Mouse (Mus musculus): ENCODE measurements at regions not wholly inside any gene's neighbourhood (a gene's known extent, or its start where the extent isn't known, plus 50 kb on each side); places are given as distances from the start of the nearest gene placed in this dataset.

DNA sequence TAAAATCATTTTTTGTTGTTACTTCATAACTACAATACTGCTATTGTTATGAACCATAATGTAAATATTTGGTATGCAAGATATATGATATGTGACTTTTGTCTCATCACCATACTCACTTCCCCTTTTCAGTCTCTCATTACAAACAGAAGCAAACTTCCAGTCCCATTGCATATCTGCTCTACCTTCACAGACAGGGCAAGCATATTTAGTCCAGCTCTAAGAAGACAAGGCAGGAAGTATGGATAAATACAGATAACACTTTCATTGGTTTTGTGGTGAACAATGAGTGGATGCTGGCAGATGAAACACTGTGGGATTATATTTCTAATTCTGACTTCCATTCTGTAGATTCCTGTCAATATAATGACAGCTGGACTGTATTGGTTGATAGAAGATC, 858.0 kb upstream of the Zeb2 start:
- H3K4me3 ChIP-seq = no peak overlapping the region
- H3K36me3 ChIP-seq (replicated peaks) = no peaks in the 10 kb centered on the region
- no peaks in the 10 kb centered on the region for H3K9me3 ChIP-seq
- H3K27ac ChIP-seq (replicated peaks) = no peak overlapping the region
- no peaks in the 10 kb centered on the region for H3K27me3 ChIP-seq (replicated peaks; ENCODE audit: low read depth, poor library complexity, severe bottlenecking)
- no peaks in the 10 kb centered on the region for H3K4me1 ChIP-seq
- DNase-seq (ENCODE audit: low spot score) = no peak

DNA sequence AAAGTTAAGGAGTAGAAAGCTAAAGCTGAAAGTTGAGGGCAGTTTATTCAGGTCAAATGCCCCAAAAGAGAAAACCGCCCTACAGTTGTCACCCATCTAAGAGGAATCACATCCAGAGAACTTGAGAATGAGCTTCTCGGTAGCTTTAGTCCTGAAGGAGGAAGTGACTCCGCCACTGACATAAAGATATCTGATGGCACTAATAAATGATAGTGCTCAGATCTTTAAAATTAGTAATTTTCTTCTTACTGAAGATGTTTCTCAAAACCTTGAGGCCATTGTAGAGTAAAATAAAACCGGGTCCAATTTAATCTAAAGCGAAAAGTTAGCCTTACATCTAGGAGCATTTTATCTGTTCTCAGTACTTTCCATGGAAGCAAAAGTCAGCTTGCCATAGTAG, 851.4 kb upstream of the Zeb2 start:
- Histone ChIP-seq H3K36me3 (replicated peaks) (no peaks in the 10 kb centered on the region), H3K27ac (replicated peaks) (no peak overlapping the region)

DNA sequence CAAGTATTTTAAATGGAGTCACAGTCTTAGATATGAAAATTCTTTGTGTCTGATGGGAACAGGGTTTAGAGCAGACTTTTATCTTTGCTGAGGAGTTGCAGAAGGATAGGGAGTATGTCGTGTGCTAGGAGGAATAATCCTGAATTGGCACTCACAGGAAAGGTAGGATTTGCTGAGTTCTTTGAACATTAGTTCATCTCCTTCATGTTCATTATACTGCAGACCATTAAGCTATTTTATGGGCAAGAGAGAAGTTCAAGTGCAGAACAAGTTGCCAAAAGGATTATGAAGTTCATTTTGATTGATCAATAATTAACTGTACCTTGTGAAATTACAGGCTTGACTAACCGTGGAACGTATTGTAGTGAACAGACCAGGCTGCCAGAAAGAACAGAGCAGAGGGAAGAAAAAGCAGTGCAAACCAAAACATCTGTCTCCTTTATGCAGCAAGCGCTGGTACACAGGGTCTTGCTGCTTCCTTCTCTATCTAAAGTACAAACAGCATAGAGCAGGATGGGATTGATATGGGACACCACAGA, 839.7 kb upstream of the Zeb2 start:
- Histone ChIP-seq H3K36me3 (replicated peaks) (no peaks in the 10 kb centered on the region), H3K9me3 (no peaks in the 10 kb centered on the region), H3K4me3 (no peak overlapping the region), H3K4me1 (no peaks in the 10 kb centered on the region), H3K27ac (replicated peaks) (no peak overlapping the region), H3K27me3 (replicated peaks; ENCODE audit: low read depth, poor library complexity, severe bottlenecking) (no peaks in the 10 kb centered on the region)
- 85% methylated on average over 4 of the region's 4 CpGs for WGBS
- no peak for DNase-seq (ENCODE audit: low spot score)

More for the DNA sequence above, 851.4 kb upstream of the Zeb2 start:
- H3K27me3 ChIP-seq (replicated peaks; ENCODE audit: low read depth, poor library complexity, severe bottlenecking) = no peaks in the 10 kb centered on the region
- no peak overlapping the region for H3K4me3 ChIP-seq
- 85% methylated on average over 5 of the region's 5 CpGs for WGBS
- no peak for DNase-seq (ENCODE audit: low spot score)
- H3K4me1 ChIP-seq = no peaks in the 10 kb centered on the region
- no peaks in the 10 kb centered on the region for H3K9me3 ChIP-seq

DNA sequence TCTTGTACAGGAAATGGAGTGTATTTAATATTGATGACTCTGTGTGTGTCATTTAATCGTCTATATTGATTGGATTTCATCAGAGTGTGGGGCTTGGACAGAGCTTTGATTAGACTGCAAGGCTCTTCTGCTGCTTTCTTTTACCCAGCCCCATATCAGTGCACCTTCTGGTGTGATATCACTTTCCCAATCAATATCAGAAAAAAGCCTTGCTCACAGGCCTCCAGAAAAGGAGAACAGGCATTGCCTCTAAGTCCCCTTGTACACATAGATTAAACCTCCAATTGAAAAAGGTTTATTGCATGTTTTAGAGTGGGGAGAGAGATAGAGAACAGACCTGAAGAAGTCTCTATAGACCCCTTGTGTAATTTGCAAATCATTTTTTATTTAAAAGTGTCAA, 831.6 kb upstream of the Zeb2 start:
- Histone ChIP-seq H3K9me3 (no peaks in the 10 kb centered on the region), H3K4me1 (0 out of 2 replicates have a peak, but pooled peaks cover 4% of the 10 kb centered on the region), H3K27ac (replicated peaks) (no peak overlapping the region), H3K27me3 (replicated peaks; ENCODE audit: low read depth, poor library complexity, severe bottlenecking) (no peaks in the 10 kb centered on the region), H3K36me3 (replicated peaks) (no peaks in the 10 kb centered on the region), H3K4me3 (no peak overlapping the region)
- 85% methylated on average over 1 of the region's 1 CpGs for WGBS
- no peak for DNase-seq (ENCODE audit: low spot score)

DNA sequence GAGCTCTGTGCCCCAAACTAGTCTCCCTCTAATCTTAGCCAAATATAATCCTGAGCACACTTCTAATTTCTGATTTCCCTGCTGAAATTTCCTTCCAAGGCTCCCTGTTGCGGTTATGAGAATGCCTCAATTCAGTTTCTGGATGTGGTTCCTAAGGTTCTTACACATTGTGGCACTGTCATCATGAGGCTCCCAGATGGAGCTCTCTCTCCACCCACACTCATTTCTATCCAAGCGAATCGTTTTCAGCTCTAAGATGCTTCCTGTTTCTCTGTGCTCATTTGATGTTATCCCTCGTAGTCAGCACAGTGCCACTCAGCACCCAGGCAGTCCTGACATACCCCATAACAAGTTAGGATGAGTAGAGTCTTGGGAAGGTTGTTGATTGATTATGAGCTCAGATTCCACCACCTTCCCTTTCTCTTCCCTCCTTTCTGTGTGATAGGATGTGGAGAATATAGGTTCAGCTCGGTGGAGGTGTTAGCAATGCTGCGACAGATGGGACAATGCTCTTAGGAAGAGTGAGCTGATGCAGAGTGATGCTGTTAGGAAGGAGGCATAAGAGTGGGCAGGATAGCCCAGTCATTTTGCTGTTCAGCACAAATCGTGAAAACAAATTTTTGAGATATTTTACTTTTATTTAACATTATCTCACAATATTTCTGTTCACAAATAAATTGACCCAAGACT, 808.7 kb upstream of the Zeb2 start:
- Histone ChIP-seq H3K27me3 (replicated peaks; ENCODE audit: low read depth, poor library complexity, severe bottlenecking) (no peaks in the 10 kb centered on the region), H3K36me3 (replicated peaks) (no peaks in the 10 kb centered on the region), H3K4me3 (no peak overlapping the region), H3K27ac (replicated peaks) (no peak overlapping the region), H3K4me1 (no peaks in the 10 kb centered on the region), H3K9me3 (no peaks in the 10 kb centered on the region)
- DNase-seq (ENCODE audit: low spot score) = no peak
- 86% methylated on average over 7 of the region's 7 CpGs for WGBS

DNA sequence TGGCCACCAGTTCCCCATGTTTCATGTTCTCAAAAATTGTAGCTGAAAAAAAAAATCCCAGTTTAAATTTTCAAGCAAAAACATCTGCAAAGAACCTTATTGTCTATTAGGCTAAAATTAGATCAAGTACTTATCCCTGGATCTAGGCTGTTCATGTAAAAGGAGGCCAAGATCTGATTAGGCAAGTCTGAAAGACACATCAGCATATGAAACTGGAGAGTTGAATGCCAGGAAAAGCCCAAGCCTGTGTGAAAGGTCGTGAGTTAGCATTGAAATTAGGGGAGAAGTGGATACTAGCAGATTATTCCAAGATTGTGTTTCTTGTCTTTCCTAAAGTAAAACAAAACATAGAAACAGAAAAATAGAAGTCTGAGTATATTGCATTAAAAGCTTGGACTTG, 791.7 kb upstream of the Zeb2 start:
- H3K9me3 ChIP-seq = no peaks in the 10 kb centered on the region
- no peaks in the 10 kb centered on the region for H3K27me3 ChIP-seq (replicated peaks; ENCODE audit: low read depth, poor library complexity, severe bottlenecking)
- H3K4me3 ChIP-seq = no peak overlapping the region
- WGBS = 33% methylated on average over 1 of the region's 1 CpGs
- no peaks in the 10 kb centered on the region for H3K36me3 ChIP-seq (replicated peaks)
- DNase-seq (ENCODE audit: low spot score) = no peak
- H3K27ac ChIP-seq (replicated peaks) = no peak overlapping the region
- no peaks in the 10 kb centered on the region for H3K4me1 ChIP-seq

DNA sequence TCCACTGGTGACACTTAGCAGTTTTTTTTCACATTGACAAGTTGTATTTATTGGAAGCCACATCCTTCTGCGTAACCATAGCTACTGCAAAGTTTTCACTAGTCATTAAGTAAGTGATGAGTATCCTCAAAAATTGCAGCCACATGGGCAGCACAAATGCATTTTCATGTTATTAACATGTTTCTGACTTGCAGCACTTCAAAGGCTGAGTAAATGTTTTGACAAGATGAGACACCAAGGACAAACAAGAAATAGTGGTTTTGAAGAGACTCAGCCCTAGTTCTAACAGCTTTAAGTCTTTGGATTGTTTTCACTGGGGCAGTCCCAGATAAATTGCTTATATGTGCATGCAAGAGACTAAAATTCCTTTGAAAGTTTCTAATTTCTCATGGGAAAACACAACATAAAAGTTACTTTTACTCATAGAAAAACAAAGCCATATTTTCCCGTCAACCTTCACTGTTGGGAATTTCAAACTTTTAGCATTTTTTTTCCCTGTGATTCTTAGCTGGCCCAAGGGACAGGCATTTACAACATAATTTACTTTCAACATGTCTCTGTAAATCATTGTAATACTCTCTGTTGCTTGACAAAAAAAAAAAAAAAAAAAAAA, 787.5 kb upstream of the Zeb2 start:
- DNase-seq (ENCODE audit: low spot score) = no peak
- no peaks in the 10 kb centered on the region for H3K27me3 ChIP-seq (replicated peaks; ENCODE audit: low read depth, poor library complexity, severe bottlenecking)
- H3K9me3 ChIP-seq = no peaks in the 10 kb centered on the region
- H3K4me3 ChIP-seq = no peak overlapping the region
- no peaks in the 10 kb centered on the region for H3K36me3 ChIP-seq (replicated peaks)
- H3K27ac ChIP-seq (replicated peaks) = no peak overlapping the region
- WGBS = 70% methylated on average over 2 of the region's 2 CpGs
- H3K4me1 ChIP-seq = no peaks in the 10 kb centered on the region

DNA sequence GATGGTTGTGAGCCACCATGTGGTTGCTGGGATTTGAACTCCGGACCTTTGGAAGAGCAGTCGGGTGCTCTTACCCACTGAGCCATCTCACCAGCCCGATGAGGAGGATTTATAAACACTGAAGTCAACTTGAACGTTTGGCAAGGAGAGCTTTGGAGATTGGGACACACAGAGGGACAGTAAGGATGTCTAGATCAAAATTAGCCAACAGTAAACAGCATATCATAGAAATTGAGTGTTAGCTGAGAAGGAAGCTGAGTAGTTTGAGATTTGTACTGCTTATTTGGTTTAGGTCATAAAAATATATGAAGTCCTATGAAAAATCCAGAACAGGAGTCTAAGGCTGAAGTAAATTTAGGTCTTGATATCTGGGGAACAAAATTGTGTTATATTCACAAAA, 786.9 kb upstream of the Zeb2 start:
- WGBS = 91% methylated on average over 4 of the region's 4 CpGs

DNA sequence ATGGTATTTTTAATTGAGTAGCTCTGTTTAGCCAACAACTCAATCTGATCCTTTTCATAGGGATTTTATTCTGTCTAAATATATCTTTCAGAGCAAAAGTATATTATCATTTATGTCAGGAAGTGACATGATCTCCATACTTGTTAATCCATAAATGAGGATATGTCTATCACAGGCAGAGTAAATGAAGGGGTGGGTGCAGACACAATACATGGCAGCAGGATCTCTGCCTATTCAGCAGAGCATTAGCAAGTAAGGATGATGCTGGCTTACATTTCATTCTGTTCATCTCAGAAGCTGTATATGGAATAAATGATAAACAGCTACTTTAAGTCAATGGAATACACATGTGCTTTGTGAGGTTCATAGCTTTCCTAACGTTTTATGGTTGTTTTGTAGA, 786.2 kb upstream of the Zeb2 start:
- no peaks in the 10 kb centered on the region for H3K9me3 ChIP-seq
- WGBS = 82% methylated on average over 1 of the region's 1 CpGs
- H3K4me3 ChIP-seq = no peak overlapping the region
- H3K27ac ChIP-seq (replicated peaks) = no peak overlapping the region
- H3K36me3 ChIP-seq (replicated peaks) = no peaks in the 10 kb centered on the region
- DNase-seq (ENCODE audit: low spot score) = no peak
- no peaks in the 10 kb centered on the region for H3K27me3 ChIP-seq (replicated peaks; ENCODE audit: low read depth, poor library complexity, severe bottlenecking)
- no peaks in the 10 kb centered on the region for H3K4me1 ChIP-seq

More for the DNA sequence above, 786.9 kb upstream of the Zeb2 start:
- Histone ChIP-seq H3K27ac (replicated peaks) (no peak overlapping the region), H3K36me3 (replicated peaks) (no peaks in the 10 kb centered on the region), H3K4me1 (no peaks in the 10 kb centered on the region), H3K4me3 (no peak overlapping the region), H3K9me3 (no peaks in the 10 kb centered on the region), H3K27me3 (replicated peaks; ENCODE audit: low read depth, poor library complexity, severe bottlenecking) (no peaks in the 10 kb centered on the region)
- no peak for DNase-seq (ENCODE audit: low spot score)

DNA sequence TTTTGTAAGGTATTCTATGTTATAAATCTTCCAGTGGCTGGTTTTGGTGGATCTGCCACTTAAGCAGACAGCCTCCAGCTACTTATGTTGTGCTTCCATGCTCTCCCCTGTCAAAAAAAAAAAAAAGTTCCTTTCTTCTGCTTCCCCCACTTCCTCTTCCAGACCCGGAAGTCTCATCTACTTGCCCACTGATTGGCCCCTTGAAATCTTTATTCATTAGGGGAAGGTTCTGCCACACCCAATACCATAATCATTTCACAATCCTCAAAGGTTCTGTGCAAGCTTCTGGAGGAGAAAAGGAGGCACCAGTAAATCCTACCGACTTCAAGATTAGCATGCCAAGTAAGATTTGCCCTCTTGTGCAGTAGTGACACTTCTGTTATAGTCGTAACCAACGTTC, 784.7 kb upstream of the Zeb2 start:
- Histone ChIP-seq H3K27me3 (replicated peaks; ENCODE audit: low read depth, poor library complexity, severe bottlenecking) (no peaks in the 10 kb centered on the region), H3K4me3 (no peak overlapping the region), H3K36me3 (replicated peaks) (no peaks in the 10 kb centered on the region), H3K9me3 (no peaks in the 10 kb centered on the region), H3K4me1 (no peaks in the 10 kb centered on the region), H3K27ac (replicated peaks) (no peak overlapping the region)
- no peak for DNase-seq (ENCODE audit: low spot score)
- 92% methylated on average over 4 of the region's 4 CpGs for WGBS

DNA sequence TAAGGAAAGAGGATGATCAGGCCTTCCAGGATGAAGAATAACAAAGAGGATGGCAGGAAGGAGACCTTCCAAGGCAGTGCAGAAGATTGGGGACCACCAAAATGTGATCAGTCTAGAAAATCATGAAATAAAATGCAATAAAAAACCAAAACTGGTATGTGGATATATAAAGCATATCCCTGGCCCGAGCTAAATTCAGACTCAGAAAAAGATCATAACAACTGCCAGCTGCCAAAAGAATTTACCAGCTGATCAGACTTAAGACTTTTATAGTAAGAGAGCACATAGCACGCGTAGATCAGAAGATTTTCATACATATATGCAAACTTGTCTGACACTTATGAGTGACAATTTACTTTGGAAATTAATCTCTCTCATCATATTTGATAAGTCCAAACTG, 767.5 kb upstream of the Zeb2 start:
- H3K36me3 ChIP-seq (replicated peaks) = no peaks in the 10 kb centered on the region
- WGBS = 91% methylated on average over 3 of the region's 3 CpGs
- DNase-seq (ENCODE audit: low spot score) = no peak
- H3K4me3 ChIP-seq = no peak overlapping the region
- H3K9me3 ChIP-seq = no peaks in the 10 kb centered on the region
- H3K27me3 ChIP-seq (replicated peaks; ENCODE audit: low read depth, poor library complexity, severe bottlenecking) = no peaks in the 10 kb centered on the region
- H3K4me1 ChIP-seq = no peaks in the 10 kb centered on the region
- no peak overlapping the region for H3K27ac ChIP-seq (replicated peaks)

DNA sequence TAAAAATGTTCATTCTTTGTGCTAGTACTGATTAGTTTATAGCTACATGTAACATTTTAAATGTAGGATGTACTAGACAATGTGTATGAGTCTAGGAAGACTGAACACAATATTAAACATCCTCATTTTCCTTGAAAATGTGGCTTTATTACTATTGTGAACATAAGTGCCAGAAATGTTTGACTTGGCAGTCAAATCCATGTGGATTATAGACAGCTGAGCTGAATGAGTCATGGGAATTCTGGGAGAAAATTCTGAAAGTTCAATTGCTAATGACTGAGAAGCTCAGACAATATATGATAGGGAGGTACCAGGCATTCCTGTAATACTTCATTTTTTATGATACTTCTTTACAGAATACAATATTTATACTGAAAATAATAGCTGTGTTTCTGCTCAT, 761.5 kb upstream of the Zeb2 start:
- Histone ChIP-seq H3K4me3 (no peak overlapping the region), H3K27ac (replicated peaks) (no peak overlapping the region)
- DNase-seq (ENCODE audit: low spot score) = no peak

DNA sequence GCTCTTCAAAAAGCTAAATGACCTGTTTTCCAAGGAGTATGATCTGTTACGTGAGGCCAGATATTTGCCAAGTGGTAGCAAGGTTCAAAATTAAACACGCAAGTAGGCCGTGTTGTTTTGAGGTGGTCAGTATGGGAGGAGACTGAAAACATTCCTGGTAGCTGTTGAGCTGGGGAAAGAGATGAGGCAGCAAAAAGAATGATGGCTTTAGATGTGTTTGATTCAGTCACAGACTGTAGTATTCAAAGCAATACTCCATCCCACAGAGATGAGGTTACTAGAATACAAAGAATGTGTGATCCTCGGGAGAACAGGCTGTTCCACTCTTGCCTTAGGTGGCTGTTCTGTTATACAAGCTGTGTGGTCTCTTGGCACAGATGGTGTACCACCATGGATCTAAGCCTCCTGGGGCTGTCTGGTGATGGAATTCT, 742.7 kb upstream of the Zeb2 start:
- WGBS = 86% methylated on average over 4 of the region's 4 CpGs
- no peak overlapping the region for H3K4me3 ChIP-seq
- no peaks in the 10 kb centered on the region for H3K4me1 ChIP-seq
- no peaks in the 10 kb centered on the region for H3K27me3 ChIP-seq (replicated peaks; ENCODE audit: low read depth, poor library complexity, severe bottlenecking)
- H3K36me3 ChIP-seq (replicated peaks) = no peaks in the 10 kb centered on the region
- no peak for DNase-seq (ENCODE audit: low spot score)
- H3K27ac ChIP-seq (replicated peaks) = no peak overlapping the region
- H3K9me3 ChIP-seq = no peaks in the 10 kb centered on the region

More for the DNA sequence above, 761.5 kb upstream of the Zeb2 start:
- no peaks in the 10 kb centered on the region for H3K9me3 ChIP-seq
- no peaks in the 10 kb centered on the region for H3K27me3 ChIP-seq (replicated peaks; ENCODE audit: low read depth, poor library complexity, severe bottlenecking)
- H3K4me1 ChIP-seq = no peaks in the 10 kb centered on the region
- no peaks in the 10 kb centered on the region for H3K36me3 ChIP-seq (replicated peaks)

Data from embryonic facial prominence, embryonic 10.5 days (tissue).